Mouse (Mus musculus): ENCODE results near the gene Herc2. TPM values are rescaled to one million over a fixed set of nuclear protein-coding genes. Genes with fewer than 3 reads are reported as not detected.

Gene Herc2
- polyA plus RNA-seq, 2 experiments = 24.5 to 28.3 TPM

DNA sequence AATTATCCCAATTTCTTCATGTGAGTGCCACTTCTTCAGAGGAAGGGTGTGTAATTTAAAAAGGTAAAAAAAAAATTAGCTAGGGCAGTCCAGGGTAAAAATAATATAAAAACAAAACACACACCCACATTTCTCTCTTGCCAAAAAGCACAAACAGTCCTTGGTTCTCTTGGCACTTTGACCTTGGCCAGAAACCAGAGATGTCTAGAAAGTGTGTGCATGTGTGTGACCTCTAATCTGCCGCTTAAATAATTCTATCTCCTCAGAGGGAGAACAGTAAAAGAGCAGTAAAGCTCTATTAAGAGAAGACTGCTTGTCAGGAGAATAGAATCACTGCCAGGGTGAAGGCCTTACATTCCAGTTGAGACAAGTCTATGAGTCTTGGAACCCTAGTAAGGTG lies 2.8 kb upstream of the Herc2 start:
- Histone ChIP-seq H3K9me3 (ENCODE audit: control insufficient read depth, low read length) (no peaks in the 10 kb centered on the region), H3K27me3 (ENCODE audit: control insufficient read depth, insufficient read depth, low read length) (no peaks in the 10 kb centered on the region), H3K4me3 (replicated peaks; ENCODE audit: low read length) (no peak overlapping the region), H3K36me3 (ENCODE audit: control insufficient read depth, insufficient read depth, low read length) (no peaks in the 10 kb centered on the region), H3K4me1 (ENCODE audit: control insufficient read depth, insufficient read depth, low read length) (peaks cover 14% of the 10 kb centered on the region), H3K27ac (replicated peaks; ENCODE audit: low read depth, low read length) (no peak overlapping the region), H3K9ac (ENCODE audit: low read depth, low read length, severe bottlenecking) (no peak overlapping the region), H3K4me2 (replicated peaks; ENCODE audit: low read depth, low read length, severe bottlenecking) (no peak overlapping the region)
- no peak for TF ChIP-seq POLR2A (IDR thresholded peaks at IDR 0.05; ENCODE audit: borderline replicate concordance, extremely low read depth, insufficient read depth, insufficient read length)
- ATAC-seq (ENCODE audit: low FRiP score, low read depth) (no peak), DNase-seq (ENCODE audit: low spot score) (no peak)
- WGBS = 92% methylated on average over 1 of the region's 1 CpGs

DNA sequence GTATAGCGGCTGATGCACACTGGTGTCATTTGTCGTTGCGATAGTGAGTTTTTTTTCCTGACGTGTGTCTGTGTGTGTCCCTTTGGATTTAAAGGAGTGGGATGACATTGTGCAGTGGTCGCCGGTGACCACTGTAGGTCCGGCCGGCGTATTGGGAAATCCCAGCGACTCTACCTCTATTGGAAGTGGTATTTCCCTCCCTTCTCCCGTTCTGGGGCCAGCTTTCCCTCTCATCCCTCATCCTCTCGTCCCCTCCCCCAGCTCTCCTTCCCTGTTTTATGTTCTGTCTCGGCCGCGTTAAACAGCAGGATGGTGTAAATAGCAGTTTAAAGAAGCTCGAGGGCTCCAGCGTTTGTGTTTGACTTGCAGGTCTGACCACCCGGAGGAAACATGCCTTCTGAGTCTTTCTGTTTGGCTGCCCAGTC lies 503 bp downstream of the Herc2 start:
- Histone ChIP-seq H3K27me3 (ENCODE audit: control insufficient read depth, insufficient read depth, low read length) (no peaks in the 10 kb centered on the region), H3K4me3 (replicated peaks; ENCODE audit: low read length) (peak overlapping the region; percentile 82), H3K36me3 (ENCODE audit: control insufficient read depth, insufficient read depth, low read length) (0 out of 2 replicates have a peak, but pooled peaks cover 3% of the 10 kb centered on the region), H3K27ac (replicated peaks; ENCODE audit: low read depth, low read length) (peak overlapping the region; percentile 83), H3K9me3 (ENCODE audit: control insufficient read depth, low read length) (no peaks in the 10 kb centered on the region), H3K9ac (ENCODE audit: low read depth, low read length, severe bottlenecking) (peak overlapping the region; percentile 73), H3K4me1 (ENCODE audit: control insufficient read depth, insufficient read depth, low read length) (peaks cover 14% of the 10 kb centered on the region), H3K4me2 (replicated peaks; ENCODE audit: low read depth, low read length, severe bottlenecking) (peak overlapping the region; percentile 50)
- DNase-seq (ENCODE audit: low spot score) = peak; percentile 38
- peak; percentile 14; the same call in 1 of the 2 replicates for ATAC-seq (ENCODE audit: low FRiP score, low read depth)
- WGBS = under 1% methylated on average over 18 of the region's 18 CpGs
- no peak for TF ChIP-seq POLR2A (IDR thresholded peaks at IDR 0.05; ENCODE audit: borderline replicate concordance, extremely low read depth, insufficient read depth, insufficient read length)

DNA sequence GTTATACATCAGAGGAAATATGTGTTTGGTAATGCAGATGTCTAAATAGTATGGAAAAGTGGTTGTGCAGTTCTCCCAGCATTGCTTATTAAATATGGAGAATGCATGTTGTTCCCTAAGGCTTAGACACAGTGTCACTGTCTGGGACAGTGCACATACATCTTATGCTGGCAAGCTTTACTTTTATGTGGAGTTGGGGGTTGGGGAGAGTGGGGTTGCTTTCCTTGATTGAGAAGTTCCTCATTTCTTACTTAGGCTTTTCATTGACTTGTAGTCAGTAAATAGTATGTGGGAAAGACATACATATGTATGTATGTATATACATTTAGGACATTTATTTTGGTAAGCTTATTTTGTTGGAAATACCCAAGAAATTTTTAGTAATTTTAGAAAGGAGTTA lies 3.0 kb downstream of the Herc2 start:
- Histone ChIP-seq H3K36me3 (ENCODE audit: control insufficient read depth, insufficient read depth, low read length) (peaks cover 15% of the 10 kb centered on the region; the same call in 1 of the 2 replicates), H3K9ac (ENCODE audit: low read depth, low read length, severe bottlenecking) (no peak overlapping the region), H3K27ac (replicated peaks; ENCODE audit: low read depth, low read length) (no peak overlapping the region), H3K27me3 (ENCODE audit: control insufficient read depth, insufficient read depth, low read length) (no peaks in the 10 kb centered on the region), H3K4me2 (replicated peaks; ENCODE audit: low read depth, low read length, severe bottlenecking) (no peak overlapping the region), H3K4me3 (replicated peaks; ENCODE audit: low read length) (no peak overlapping the region), H3K4me1 (ENCODE audit: control insufficient read depth, insufficient read depth, low read length) (peaks cover 14% of the 10 kb centered on the region), H3K9me3 (ENCODE audit: control insufficient read depth, low read length) (no peaks in the 10 kb centered on the region)
- no peak for TF ChIP-seq POLR2A (IDR thresholded peaks at IDR 0.05; ENCODE audit: borderline replicate concordance, extremely low read depth, insufficient read depth, insufficient read length)
- DNase-seq (ENCODE audit: low spot score) = no peak
- ATAC-seq (ENCODE audit: low FRiP score, low read depth) = no peak

DNA sequence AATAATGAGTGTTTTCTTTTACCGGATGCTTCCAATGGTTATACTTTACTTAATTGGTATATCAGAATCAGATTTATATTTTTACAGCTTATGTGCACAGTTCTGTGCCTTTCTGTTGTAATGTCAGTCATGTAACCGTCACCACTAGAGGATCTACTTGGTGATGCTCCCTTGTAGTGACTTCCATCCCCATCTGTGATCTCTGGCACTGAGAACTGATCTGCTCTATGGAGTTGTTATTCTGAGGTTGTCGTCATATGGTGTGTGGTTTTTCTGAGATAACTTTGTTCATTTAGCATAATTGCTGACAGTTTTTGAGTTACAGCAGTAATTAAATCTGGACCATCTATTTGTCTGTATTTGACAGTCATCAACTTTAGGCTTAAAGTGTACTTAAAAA lies 5.3 kb downstream of the Herc2 start:
- Histone ChIP-seq H3K27ac (replicated peaks; ENCODE audit: low read depth, low read length) (no peak overlapping the region), H3K9me3 (ENCODE audit: control insufficient read depth, low read length) (no peaks in the 10 kb centered on the region), H3K27me3 (ENCODE audit: control insufficient read depth, insufficient read depth, low read length) (no peaks in the 10 kb centered on the region), H3K36me3 (ENCODE audit: control insufficient read depth, insufficient read depth, low read length) (peaks cover 19% of the 10 kb centered on the region; the same call in 1 of the 2 replicates), H3K4me3 (replicated peaks; ENCODE audit: low read length) (no peak overlapping the region), H3K4me1 (ENCODE audit: control insufficient read depth, insufficient read depth, low read length) (peaks cover 9% of the 10 kb centered on the region), H3K9ac (ENCODE audit: low read depth, low read length, severe bottlenecking) (no peak overlapping the region), H3K4me2 (replicated peaks; ENCODE audit: low read depth, low read length, severe bottlenecking) (no peak overlapping the region)
- no peak for ATAC-seq (ENCODE audit: low FRiP score, low read depth)
- DNase-seq (ENCODE audit: low spot score) = no peak
- WGBS = 91% methylated on average over 3 of the region's 3 CpGs
- no peak for TF ChIP-seq POLR2A (IDR thresholded peaks at IDR 0.05; ENCODE audit: borderline replicate concordance, extremely low read depth, insufficient read depth, insufficient read length)

DNA sequence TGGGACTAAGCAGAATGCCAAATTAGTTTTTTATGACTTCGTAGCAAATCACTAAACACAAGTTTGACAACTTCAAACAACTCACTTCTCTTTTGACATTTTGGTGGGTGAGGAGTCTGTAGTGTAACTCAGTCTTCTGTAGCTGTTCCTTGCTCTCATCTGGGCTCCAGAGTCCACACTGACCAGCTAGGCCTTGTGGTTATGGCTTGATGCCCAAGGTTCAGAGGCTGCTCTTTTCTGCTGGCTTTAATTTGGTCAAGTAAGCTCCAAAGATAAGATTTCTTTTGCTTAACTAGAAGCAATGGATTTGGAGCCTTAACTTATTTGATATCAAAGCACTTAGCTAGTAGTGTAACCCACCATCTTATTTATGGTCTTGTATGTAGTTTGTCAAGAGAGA lies 14.9 kb downstream of the Herc2 start:
- no peak for DNase-seq (ENCODE audit: low spot score)

DNA sequence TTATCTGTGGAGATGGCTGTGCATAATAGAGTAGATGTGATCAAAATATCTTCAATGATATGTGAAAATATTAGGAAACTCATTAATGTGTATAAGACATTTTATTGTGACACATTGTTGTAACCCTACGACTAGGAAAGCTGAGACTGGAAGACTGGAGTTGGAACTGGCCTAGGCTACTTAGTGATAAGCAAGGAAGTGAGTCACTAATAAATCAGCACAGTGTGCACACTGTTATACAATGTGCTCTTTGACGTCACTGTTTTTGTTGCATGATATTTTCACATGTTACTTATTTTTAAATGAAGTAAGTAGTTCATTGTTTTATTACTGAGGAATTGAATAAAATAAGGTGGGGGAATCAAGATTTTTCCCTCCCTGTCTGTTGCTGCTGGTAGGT lies 16.1 kb downstream of the Herc2 start:
- H3K9me3 ChIP-seq (ENCODE audit: control insufficient read depth, low read length) = no peaks in the 10 kb centered on the region
- H3K4me3 ChIP-seq (replicated peaks; ENCODE audit: low read length) = no peak overlapping the region
- H3K9ac ChIP-seq (ENCODE audit: low read depth, low read length, severe bottlenecking) = no peak overlapping the region
- ATAC-seq (ENCODE audit: low FRiP score, low read depth) (no peak), DNase-seq (ENCODE audit: low spot score) (no peak)
- WGBS = 78% methylated on average over 2 of the region's 2 CpGs
- no peak overlapping the region for H3K27ac ChIP-seq (replicated peaks; ENCODE audit: low read depth, low read length)
- H3K36me3 ChIP-seq (ENCODE audit: control insufficient read depth, insufficient read depth, low read length) = peaks cover 13% of the 10 kb centered on the region; the same call in 1 of the 2 replicates
- H3K27me3 ChIP-seq (ENCODE audit: control insufficient read depth, insufficient read depth, low read length) = no peaks in the 10 kb centered on the region
- no peak overlapping the region for H3K4me2 ChIP-seq (replicated peaks; ENCODE audit: low read depth, low read length, severe bottlenecking)
- H3K4me1 ChIP-seq (ENCODE audit: control insufficient read depth, insufficient read depth, low read length) = no peaks in the 10 kb centered on the region
- TF ChIP-seq POLR2A (IDR thresholded peaks at IDR 0.05; ENCODE audit: borderline replicate concordance, extremely low read depth, insufficient read depth, insufficient read length) = no peak

More for the DNA sequence above, 14.9 kb downstream of the Herc2 start:
- Histone ChIP-seq H3K4me1 (ENCODE audit: control insufficient read depth, insufficient read depth, low read length) (no peaks in the 10 kb centered on the region), H3K36me3 (ENCODE audit: control insufficient read depth, insufficient read depth, low read length) (peaks cover 13% of the 10 kb centered on the region; the same call in 1 of the 2 replicates), H3K4me3 (replicated peaks; ENCODE audit: low read length) (no peak overlapping the region), H3K27me3 (ENCODE audit: control insufficient read depth, insufficient read depth, low read length) (no peaks in the 10 kb centered on the region), H3K9me3 (ENCODE audit: control insufficient read depth, low read length) (no peaks in the 10 kb centered on the region), H3K4me2 (replicated peaks; ENCODE audit: low read depth, low read length, severe bottlenecking) (no peak overlapping the region), H3K27ac (replicated peaks; ENCODE audit: low read depth, low read length) (no peak overlapping the region), H3K9ac (ENCODE audit: low read depth, low read length, severe bottlenecking) (no peak overlapping the region)
- TF ChIP-seq POLR2A (IDR thresholded peaks at IDR 0.05; ENCODE audit: borderline replicate concordance, extremely low read depth, insufficient read depth, insufficient read length) = no peak
- ATAC-seq (ENCODE audit: low FRiP score, low read depth) = no peak
- WGBS = 93% methylated on average over 1 of the region's 1 CpGs
